Mouse (Mus musculus) embryonic facial prominence, embryonic 13.5 days (tissue): ENCODE results near the gene Fars2. TPM values are rescaled to one million over a fixed set of nuclear protein-coding genes. Genes with fewer than 3 reads are reported as not detected.

ENCODE experiments used
- ATAC-seq: fragments of 200-750 bp; cut with Nextera tagmentation; 2 replicates; pipeline ENCODE4 v1.8.0; 2017; ENCODE audit warnings: low read depth; ENCODE audit not compliant: insufficient number of reproducible peaks, insufficient read depth, low FRiP score, low TSS enrichment
- H3K27ac ChIP-seq: fragments of 300-500 bp; sonication (generic); 2 replicates; pipeline ENCODE4 v1.5.1; 2015; ENCODE audit warnings: moderate library complexity, mild to moderate bottlenecking, inconsistent platforms
- H3K27me3 ChIP-seq: fragments of 300-500 bp; sonication (generic); 2 replicates; pipeline ENCODE4 v1.6.1; 2015; ENCODE audit warnings: mild to moderate bottlenecking, inconsistent platforms
- H3K36me3 ChIP-seq: fragments of 300-500 bp; sonication (generic); 2 replicates; pipeline ENCODE4 v1.6.1; 2015; ENCODE audit warnings: mild to moderate bottlenecking, inconsistent platforms
- H3K4me1 ChIP-seq: fragments of 300-500 bp; sonication (generic); 2 replicates; pipeline ENCODE4 v1.6.1; 2015; ENCODE audit warnings: inconsistent platforms
- H3K4me2 ChIP-seq: fragments of 300-500 bp; sonication (generic); 2 replicates; pipeline ENCODE4 v1.6.1; 2015; ENCODE audit warnings: moderate library complexity, mild to moderate bottlenecking, inconsistent platforms
- H3K4me3 ChIP-seq: fragments of 300-500 bp; sonication (generic); 2 replicates; pipeline ENCODE4 v1.5.1; 2015; ENCODE audit warnings: mild to moderate bottlenecking, inconsistent platforms
- H3K9ac ChIP-seq: fragments of 300-500 bp; sonication (generic); 2 replicates; pipeline ENCODE4 v1.6.1; 2015; ENCODE audit warnings: mild to moderate bottlenecking, inconsistent platforms
- H3K9me3 ChIP-seq: fragments of 300-500 bp; sonication (generic); 2 replicates; pipeline ENCODE4 v1.6.1; 2016; ENCODE audit warnings: inconsistent platforms
- WGBS: fragments of 180-500 bp; shearing (Covaris S2); methylation state at CpG from one replicate; pipeline ENCODE4 v1.1.7; 2015; ENCODE audit warnings: mixed read lengths; 5-methylcytosine and 5-hydroxymethylcytosine counted together
- polyA plus RNA-seq: library from polyadenylated mRNA; unstranded; fragments of >200 nt; fragmentation: Nextera tagmentation; extraction: Ambion mirVana; gene quantifications from 2 replicates; pipeline ENCODE4 v1.2.1, GENCODE M21; 2015

Gene Fars2
- polyA plus RNA-seq, 1 experiment from 2014 or later: 34.6 TPM

DNA sequence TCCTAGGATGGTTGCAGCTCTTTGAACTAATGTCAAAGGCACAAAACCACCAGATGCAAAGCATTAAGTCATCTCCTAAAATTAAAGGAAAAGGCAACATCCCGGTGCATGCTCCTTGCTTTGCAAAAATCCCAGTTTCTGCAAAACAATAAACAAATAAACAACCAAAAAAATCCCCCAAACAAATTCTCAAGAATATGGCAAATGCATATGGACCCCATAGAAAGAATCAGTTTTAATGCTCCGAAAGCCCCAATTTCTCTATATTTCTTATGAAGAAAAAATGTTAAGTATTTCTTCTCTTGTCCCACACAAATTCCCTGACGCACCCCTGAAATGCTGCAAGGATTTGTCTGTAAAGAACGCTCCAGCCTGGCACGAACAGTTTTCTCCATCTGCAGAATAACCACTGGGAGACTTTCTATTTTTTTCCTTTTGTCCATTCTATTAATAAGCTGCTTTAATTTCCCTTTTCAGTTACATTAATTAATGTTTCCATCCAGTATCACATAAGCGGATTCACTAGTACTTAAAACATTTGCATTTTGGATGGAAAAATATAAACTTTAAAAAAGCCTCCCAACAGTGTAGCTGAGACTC, 615.8 kb downstream of the Fars2 start:
- Histone ChIP-seq H3K9me3 (no peaks in the 10 kb centered on the region), H3K4me1 (peaks cover 28% of the 10 kb centered on the region), H3K4me2 (no peak overlapping the region), H3K36me3 (no peaks in the 10 kb centered on the region), H3K27me3 (peaks cover 87% of the 10 kb centered on the region), H3K27ac (no peak overlapping the region), H3K4me3 (0 out of 2 replicates have a peak overlapping the region, but pooled peaks have one; percentile 4), H3K9ac (no peak overlapping the region)
- WGBS: 7% methylated on average over 6 of the region's 6 CpGs
- no peak for ATAC-seq

DNA sequence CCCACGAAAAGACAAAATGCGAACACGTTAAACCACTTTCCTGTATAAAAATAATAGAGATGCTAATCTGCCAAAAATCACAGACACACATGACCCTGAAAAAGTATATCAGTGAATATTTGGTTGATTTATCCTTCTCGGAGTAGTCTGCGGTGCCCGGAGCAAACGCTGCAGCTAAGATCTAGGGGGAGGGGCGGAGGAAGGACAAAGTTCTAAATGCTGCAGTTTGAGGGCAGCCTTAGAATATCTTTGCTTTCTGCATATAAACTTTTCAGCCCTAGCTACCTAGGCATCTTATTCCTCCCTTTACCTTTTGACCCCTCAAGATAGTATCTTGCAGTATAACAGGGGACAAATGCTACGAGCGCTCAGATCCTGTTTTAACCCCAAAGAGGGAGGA, 616.4 kb downstream of the Fars2 start:
- H3K27me3 ChIP-seq: peaks cover 81% of the 10 kb centered on the region
- no peak for ATAC-seq
- no peak overlapping the region for H3K4me2 ChIP-seq
- no peaks in the 10 kb centered on the region for H3K9me3 ChIP-seq
- no peaks in the 10 kb centered on the region for H3K36me3 ChIP-seq
- WGBS: 0% methylated on average over 10 of the region's 10 CpGs
- H3K27ac ChIP-seq: no peak overlapping the region
- H3K9ac ChIP-seq: no peak overlapping the region
- peaks cover 28% of the 10 kb centered on the region for H3K4me1 ChIP-seq
- H3K4me3 ChIP-seq: 0 out of 2 replicates have a peak overlapping the region, but pooled peaks have one; percentile 50

DNA sequence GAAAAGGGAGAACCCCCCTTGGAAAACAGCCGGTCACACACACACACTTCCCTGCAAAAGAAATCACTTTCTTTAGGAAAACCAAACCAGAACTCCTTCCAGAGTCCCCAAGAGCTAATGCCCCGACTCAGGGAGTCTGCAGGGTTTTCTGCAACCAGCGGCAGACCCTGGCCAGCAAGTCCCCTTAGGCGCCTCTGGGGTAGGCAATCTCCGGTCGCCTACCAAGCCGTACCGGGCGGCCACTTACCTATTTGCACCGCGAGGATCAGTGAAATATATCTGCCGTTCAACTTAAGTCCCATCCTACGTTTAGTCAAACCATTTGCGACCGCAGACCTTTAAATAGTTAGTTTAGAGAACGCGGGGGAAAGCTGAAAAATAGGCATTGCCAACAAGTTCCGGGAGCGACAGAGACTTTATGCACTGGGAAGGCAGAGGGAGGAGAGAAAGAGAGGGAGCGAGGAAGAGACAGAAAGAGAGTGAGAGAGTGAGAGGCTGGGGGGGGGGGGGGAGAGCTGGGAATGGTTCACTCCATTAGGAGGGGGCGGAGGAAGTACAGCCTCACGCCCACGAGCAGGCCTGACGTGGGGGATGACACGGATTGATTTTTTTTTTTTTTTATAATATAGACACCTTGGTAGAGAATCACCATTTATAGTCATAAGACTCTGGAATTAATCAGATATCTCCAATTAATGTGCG, 616.9 kb downstream of the Fars2 start:
- H3K27ac ChIP-seq: no peak overlapping the region

DNA sequence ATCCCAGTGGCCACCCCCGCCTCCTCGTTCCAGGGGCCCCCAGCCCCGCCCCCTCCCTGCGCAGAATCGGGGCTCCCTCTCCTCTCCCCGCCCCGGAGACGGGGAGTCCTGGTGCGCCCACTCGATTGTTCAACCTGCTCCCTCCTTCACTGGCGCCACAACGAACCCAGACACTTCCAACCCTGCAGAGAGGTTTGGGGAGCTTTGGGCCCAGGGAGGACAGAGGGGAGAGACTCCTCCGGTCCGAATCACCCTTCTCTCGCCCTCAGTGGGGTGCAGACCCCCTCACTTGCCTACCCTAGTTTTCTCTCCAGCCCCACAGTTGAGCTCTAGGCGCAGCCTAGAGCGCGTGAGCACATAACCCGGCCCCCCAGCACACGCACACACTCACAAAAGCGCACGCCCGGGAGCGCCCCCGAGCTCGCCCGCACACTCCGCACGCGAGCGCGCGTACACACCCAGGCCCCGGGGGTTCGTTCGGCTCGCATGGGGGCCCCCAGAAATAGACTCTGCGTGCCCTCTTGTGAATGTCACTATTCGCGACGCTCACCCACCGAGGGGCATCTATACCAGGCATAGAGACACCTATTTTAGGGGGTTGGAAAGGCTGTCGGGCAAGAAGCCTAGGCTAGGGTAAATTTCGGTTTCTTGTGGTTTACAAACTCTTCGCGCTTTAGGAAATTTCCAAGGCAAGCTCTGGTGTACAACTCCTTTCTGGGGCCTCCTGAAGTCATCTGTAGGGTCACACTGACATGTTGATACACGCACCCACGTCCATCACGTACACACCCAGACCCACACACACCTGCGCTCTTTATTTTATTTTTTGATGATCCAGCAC, 617.7 kb downstream of the Fars2 start, which contains the start of gene Nrn1:
Gene Nrn1, minus strand, starts transcription at position 401 of the 841 bp plus-strand sequence.
- Histone ChIP-seq H3K27ac (no peak within 1 kb of the TSS), H3K27me3 (peaks cover 67% of the 10 kb centered on the region)

More for the DNA sequence above, 616.9 kb downstream of the Fars2 start:
- H3K27me3 ChIP-seq: peaks cover 75% of the 10 kb centered on the region
- peak overlapping the region; percentile 50 for H3K4me3 ChIP-seq
- no peaks in the 10 kb centered on the region for H3K36me3 ChIP-seq
- WGBS: under 1% methylated on average over 26 of the region's 26 CpGs
- no peaks in the 10 kb centered on the region for H3K9me3 ChIP-seq
- H3K4me2 ChIP-seq: peak overlapping the region; percentile 83
- ATAC-seq: no peak
- peaks cover 28% of the 10 kb centered on the region for H3K4me1 ChIP-seq
- H3K9ac ChIP-seq: no peak overlapping the region

DNA sequence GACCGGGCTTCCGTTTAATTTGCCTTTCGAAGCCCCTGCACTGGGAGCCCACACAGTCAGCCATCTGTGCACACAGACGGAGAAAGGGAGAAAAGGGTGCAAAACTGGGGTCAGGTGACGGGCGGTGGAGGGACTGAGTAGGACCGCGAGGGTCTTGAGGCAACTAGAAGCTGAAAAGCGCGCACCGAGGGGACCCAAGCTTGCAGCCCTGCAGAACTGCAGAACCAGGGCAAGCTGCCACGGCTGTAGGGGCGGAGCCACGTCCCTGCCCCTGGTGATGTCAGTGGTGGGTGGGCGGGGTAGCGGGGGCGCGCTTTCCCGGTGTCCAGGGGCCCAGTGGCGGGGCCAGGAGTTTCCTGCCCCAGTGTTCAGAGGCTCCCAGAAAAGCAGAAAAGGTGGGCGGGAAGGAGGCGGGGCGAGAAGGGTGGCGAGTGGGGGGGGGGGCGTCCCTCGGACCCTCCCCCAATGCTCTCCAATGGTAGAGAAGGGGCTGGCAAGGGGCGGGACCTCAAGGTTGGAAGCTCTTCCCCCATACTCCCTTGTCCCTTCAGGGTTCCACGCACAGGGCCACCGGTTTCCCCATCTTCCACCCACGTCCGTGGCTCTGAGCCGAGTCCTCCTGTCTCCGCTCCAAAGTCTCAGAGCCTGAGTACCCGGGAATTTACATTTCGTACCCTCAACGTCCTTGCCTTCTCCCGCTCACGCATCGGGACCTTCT, 618.8 kb downstream of the Fars2 start:
- peak; percentile 83 for ATAC-seq
- Histone ChIP-seq H3K4me3 (peak overlapping the region; percentile 50), H3K9me3 (no peaks in the 10 kb centered on the region), H3K36me3 (no peaks in the 10 kb centered on the region), H3K27me3 (peaks cover 56% of the 10 kb centered on the region), H3K4me2 (peak overlapping the region; percentile 83), H3K27ac (peak overlapping the region; percentile 11; the same call in 1 of the 2 replicates), H3K9ac (peak overlapping the region; percentile 63), H3K4me1 (peaks cover 28% of the 10 kb centered on the region)
- WGBS: 1% methylated on average over 38 of the region's 39 CpGs

More for the DNA sequence above, 617.7 kb downstream of the Fars2 start, which contains the start of gene Nrn1:
- peaks cover 28% of the 10 kb centered on the region for H3K4me1 ChIP-seq
- H3K36me3 ChIP-seq: no peaks in the 10 kb centered on the region
- 2% methylated on average over 49 of the region's 50 CpGs for WGBS
- H3K4me3 ChIP-seq: peak within 1 kb of the TSS; percentile 50
- H3K9ac ChIP-seq: 0 out of 2 replicates have a peak within 1 kb of the TSS, but pooled peaks have one; percentile 44
- peak within 1 kb of the TSS; percentile 83 for H3K4me2 ChIP-seq
- no peaks in the 10 kb centered on the region for H3K9me3 ChIP-seq
- ATAC-seq: no peak

DNA sequence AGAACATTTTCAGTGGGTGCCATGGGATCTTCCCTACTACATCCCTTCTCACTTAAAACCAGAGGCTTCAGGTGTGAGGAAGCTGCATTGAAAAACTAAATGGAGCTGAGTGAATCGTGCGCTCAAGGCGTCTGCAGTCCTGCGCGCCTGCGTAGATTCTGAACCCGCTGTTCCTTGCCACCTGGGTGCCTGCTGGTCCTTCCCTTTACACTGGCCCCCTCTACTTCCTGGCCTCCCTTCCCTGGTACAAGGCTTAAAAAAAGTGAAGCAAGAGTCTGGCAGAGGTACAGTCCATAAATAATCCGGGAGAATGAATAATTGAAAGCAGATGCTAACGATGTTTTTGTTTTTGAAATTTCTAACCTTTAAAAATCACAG, 619.4 kb downstream of the Fars2 start:
- Histone ChIP-seq H3K36me3 (no peaks in the 10 kb centered on the region), H3K9ac (peak overlapping the region; percentile 63), H3K4me2 (peak overlapping the region; percentile 83), H3K27me3 (peaks cover 51% of the 10 kb centered on the region), H3K4me3 (peak overlapping the region; percentile 50), H3K9me3 (no peaks in the 10 kb centered on the region), H3K4me1 (peaks cover 25% of the 10 kb centered on the region), H3K27ac (peak overlapping the region; percentile 11; the same call in 1 of the 2 replicates)
- 3% methylated on average over 9 of the region's 9 CpGs for WGBS
- peak; percentile 53; the same call in 1 of the 2 replicates for ATAC-seq

DNA sequence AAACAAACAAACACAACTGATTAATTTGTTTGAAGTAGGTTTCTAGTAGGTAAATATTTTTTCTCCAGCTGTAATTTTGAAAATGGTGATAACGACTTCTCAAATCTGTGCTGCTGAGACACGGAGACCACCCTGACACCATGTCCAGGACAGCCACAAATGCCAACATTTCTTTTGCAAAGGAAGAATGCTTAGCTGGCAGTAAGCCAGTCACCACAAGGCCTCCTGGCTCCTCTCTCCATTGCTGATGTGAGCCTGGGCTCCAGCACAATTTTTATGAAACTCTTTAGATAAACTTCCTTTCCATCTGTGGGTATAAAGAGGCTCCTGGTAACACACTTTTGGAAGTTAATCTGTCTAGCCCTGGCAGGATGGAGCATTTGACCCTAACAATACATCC, 632.8 kb downstream of the Fars2 start:
- Histone ChIP-seq H3K9me3 (no peaks in the 10 kb centered on the region), H3K9ac (no peak overlapping the region), H3K27ac (0 out of 2 replicates have a peak overlapping the region, but pooled peaks have one; percentile 11), H3K36me3 (no peaks in the 10 kb centered on the region), H3K4me1 (peaks cover 3% of the 10 kb centered on the region; the same call in 1 of the 2 replicates), H3K4me2 (no peak overlapping the region), H3K27me3 (no peaks in the 10 kb centered on the region), H3K4me3 (no peak overlapping the region)
- no peak for ATAC-seq
- WGBS: 38% methylated on average over 2 of the region's 2 CpGs

DNA sequence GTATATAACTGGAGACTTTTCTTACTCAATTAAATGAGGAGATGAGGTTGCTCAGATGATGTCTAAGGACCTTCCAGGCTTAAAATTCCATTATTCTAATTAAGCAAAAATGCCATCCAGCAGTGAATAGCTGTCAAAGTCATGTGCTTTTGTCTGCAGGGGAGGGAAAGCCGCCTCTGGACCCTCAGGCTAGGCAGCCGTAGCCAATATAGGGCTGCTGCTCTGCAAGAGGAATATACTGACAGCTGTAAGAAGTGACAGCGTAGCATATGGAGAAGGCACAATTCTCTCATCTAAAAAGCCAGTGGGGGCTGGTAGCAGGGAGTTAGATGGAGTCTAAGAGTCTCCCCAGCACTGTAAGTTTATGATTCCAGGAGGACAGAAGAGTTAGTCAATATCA, 634.6 kb downstream of the Fars2 start:
- Histone ChIP-seq H3K36me3 (no peaks in the 10 kb centered on the region), H3K27ac (no peak overlapping the region), H3K4me3 (no peak overlapping the region), H3K4me2 (no peak overlapping the region), H3K27me3 (no peaks in the 10 kb centered on the region), H3K4me1 (peaks cover 3% of the 10 kb centered on the region; the same call in 1 of the 2 replicates), H3K9me3 (no peaks in the 10 kb centered on the region), H3K9ac (no peak overlapping the region)
- no peak for ATAC-seq
- 39% methylated on average over 3 of the region's 3 CpGs for WGBS

DNA sequence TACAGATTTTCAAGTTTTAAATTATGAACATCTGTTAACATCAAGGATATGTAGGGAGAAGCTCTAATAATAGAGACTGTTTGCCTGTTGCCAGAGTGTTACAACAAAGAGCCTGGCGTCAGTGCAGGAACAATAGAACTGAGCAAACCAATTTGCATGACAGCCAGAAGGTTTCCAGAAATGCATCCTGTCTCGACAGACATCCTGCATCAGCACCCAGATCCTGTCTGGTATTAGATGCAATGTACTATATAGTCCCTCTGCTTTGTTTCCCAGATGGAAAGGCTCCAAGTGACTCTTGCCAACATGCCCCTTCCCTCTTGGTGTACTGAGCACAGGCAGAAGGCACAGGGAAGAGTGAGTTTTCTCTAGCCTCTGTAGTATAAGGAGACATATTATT, 649.6 kb downstream of the Fars2 start:
- no peak overlapping the region for H3K27ac ChIP-seq
- no peak overlapping the region for H3K9ac ChIP-seq
- H3K4me2 ChIP-seq: no peak overlapping the region
- no peaks in the 10 kb centered on the region for H3K36me3 ChIP-seq
- WGBS: 56% methylated on average over 2 of the region's 2 CpGs
- ATAC-seq: no peak
- no peaks in the 10 kb centered on the region for H3K9me3 ChIP-seq
- H3K27me3 ChIP-seq: no peaks in the 10 kb centered on the region
- H3K4me1 ChIP-seq: no peaks in the 10 kb centered on the region
- no peak overlapping the region for H3K4me3 ChIP-seq
